ENCODE assay signal across 7 mouse cellular contexts in the genomic region with DNA sequence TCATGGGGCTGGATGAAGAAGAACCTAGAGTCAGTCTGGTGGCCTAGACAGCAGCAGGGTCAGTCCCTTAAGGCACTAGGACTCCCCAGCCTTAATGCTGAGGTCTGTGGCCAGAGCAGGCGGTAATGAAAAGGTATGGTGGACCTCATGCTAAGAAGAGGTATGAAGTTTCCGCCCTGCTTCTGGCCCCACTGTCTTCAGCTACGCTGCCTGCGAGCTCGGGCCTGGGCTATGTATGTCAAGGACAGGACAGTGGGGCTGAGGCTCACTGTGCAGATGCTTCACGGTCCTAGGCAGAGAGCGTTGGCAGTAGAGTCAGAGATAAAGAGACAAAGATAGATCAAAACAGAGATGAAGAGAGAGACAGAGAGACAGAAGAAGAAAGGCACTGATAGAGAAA.
"Had no signal": no experiment of that assay in that cellular context is flagged by ENCODE, and none has a peak within 500 bp of the region (broad histone marks: within the 10 kb centered on the region; RNA-seq: fewer than 3 reads in every experiment).

No protein-coding gene starts in this region.

- DNase-seq: lung, adult 2 months; lung, postnatal 14 days; lung, postnatal 36 days; right cerebral cortex, postnatal 14 days; thymus, adult 2 months; thymus, postnatal 25 days; thymus, postnatal 4 days had no signal
